Mouse (Mus musculus): ENCODE data around the gene Ifngr1. TPM values are rescaled to one million over a fixed set of nuclear protein-coding genes. Genes with fewer than 3 reads are reported as not detected.
A peak's percentile ranks its signal among the peaks of the same experiment; 100 is the strongest.

Gene Ifngr1
- total and polyA plus RNA-seq, 3 experiments, result 17.3 to 36.0 (median 26.7) TPM

DNA sequence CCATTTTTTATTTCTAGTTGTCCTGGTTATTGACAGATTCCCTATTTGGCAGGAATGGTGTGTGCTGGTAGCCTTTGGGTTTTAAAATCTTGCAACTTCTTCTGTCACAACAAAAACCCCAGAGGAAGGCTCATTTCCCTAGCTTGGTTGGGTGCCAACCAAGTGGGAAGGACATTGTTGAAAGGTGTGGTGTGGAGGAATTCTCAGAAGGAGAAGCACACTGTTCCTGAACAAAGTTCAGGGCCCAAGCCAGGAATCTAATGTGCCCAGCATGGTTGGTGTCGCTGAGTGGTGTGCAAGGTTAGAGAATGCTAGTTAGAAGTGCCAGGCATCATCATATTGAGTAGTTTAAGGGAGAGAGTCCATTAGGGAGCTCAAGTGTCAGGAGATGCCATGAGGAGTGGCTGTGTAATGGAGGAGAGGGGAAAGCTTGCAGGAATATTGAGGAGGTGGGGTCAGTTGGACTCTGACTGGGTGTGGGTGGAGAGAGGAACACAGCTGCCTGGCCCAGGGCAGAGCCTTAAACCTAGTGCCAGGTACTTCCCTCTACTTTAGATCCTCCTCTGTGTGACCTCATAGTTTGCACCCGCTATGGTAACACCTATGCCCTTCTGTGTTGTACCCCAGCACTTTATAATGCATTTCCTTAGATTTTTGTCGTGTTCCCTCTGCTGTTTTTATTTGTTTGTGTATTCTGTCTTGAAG lies 2.6 kb downstream of the Ifngr1 start:
- peaks cover 7 to 59% of the 10 kb centered on the region in 2 experiments for H3K4me1 ChIP-seq (ENCODE audit: control insufficient read depth in 1 of 2, insufficient read depth in 2 of 2)
- H3K9ac ChIP-seq (ENCODE audit: insufficient read depth, low read depth), result no peak overlapping the region
- DNase-seq (ENCODE audit: extremely low read depth), result no peak
- dilution Hi-C loops (cut with MboI; ENCODE audit: extremely low pct_ligation_motif_present, extremely low pct_unique_long_range_greater_than_20kb, low sequenced_read_pairs), result no loop called here
- peak overlapping the region in 1 of 3 experiments; percentile 15 for H3K4me3 ChIP-seq (replicated peaks in 1 of 3; ENCODE audit: low read depth in 2 of 3, low read length in 2 of 3, poor library complexity in 1 of 3)
- TF ChIP-seq E2F4 (IDR thresholded peaks at IDR 0.05; ENCODE audit: insufficient replicate concordance, low read depth, low read length) (no peak), JUN (IDR thresholded peaks at IDR 0.05; ENCODE audit: insufficient read depth, low read depth, low read length) (no peak), POLR2AphosphoS2 (IDR thresholded peaks at IDR 0.05; ENCODE audit: low read depth, low read length) (no peak), MAZ (IDR thresholded peaks at IDR 0.05; ENCODE audit: low read depth, low read length) (no peak), NELFE (IDR thresholded peaks at IDR 0.05; ENCODE audit: low read depth, low read length) (no peak), SMC3 (IDR thresholded peaks at IDR 0.05; ENCODE audit: low read depth, low read length) (no peak), GABPA (IDR thresholded peaks at IDR 0.05; ENCODE audit: insufficient replicate concordance, low read depth, low read length) (no peak), POLR2A (IDR thresholded peaks at IDR 0.05; ENCODE audit: low read depth, low read length) (no peak), USF1 (IDR thresholded peaks at IDR 0.05; ENCODE audit: low read depth, low read length) (no peak), CHD1 (IDR thresholded peaks at IDR 0.05; ENCODE audit: low read depth, low read length) (no peak), ELF1 (IDR thresholded peaks at IDR 0.05; ENCODE audit: low read depth, low read length) (no peak)
- in situ Hi-C loops (cut with MboI; ENCODE audit: low pct_ligation_motif_present, low pct_unique_long_range_greater_than_20kb, low sequenced_read_pairs), result loop anchor here (10.0 kb wide), 1 partner anchor 60 kb away; no protein-coding TSS in a partner anchor
- no peaks in the 10 kb centered on the region for H3K9me3 ChIP-seq (replicated peaks; ENCODE audit: low read length)
- no peaks in the 10 kb centered on the region for H3K27me3 ChIP-seq (replicated peaks)
- H3K79me2 ChIP-seq (replicated peaks; ENCODE audit: control insufficient read depth, extremely low read depth, insufficient read depth, poor library complexity, severe bottlenecking), result peaks cover 6% of the 10 kb centered on the region
- peaks cover 13 to 40% of the 10 kb centered on the region in 2 experiments for H3K36me3 ChIP-seq (replicated peaks in 1 of 2; ENCODE audit: control insufficient read depth in 1 of 2, insufficient read depth in 1 of 2, low read length in 1 of 2)
- no peak overlapping the region for H3K4me2 ChIP-seq (ENCODE audit: insufficient read depth, low read depth, poor library complexity, severe bottlenecking)
- no peak overlapping the region for H3K27ac ChIP-seq (ENCODE audit: insufficient read depth, low read depth)

DNA sequence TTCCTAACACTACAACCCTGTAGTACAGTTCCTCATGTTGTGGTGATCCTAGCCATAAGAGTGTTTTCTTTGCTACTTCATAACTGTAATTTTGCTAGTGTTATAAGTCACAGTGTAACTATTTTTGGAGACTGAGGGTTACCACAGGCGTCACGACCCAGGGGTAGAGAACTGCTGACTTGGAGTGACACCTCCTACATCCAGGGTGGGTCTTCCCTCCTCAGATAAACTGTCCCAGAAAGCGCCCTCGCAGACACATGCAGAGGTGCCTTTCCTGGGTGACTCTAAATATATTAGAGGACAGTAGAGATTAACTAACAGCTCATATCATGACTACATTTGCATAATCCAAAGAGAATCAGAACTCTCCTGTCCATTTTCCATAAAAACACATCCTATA lies 5.1 kb downstream of the Ifngr1 start:
- Histone ChIP-seq H3K9ac (ENCODE audit: insufficient read depth, low read depth) (no peak overlapping the region), H3K27ac (ENCODE audit: insufficient read depth, low read depth) (no peak overlapping the region), H3K9me3 (replicated peaks; ENCODE audit: low read length) (peaks cover 9% of the 10 kb centered on the region), H3K36me3 (replicated peaks in 1 of 2; ENCODE audit: control insufficient read depth in 1 of 2, insufficient read depth in 1 of 2, low read length in 1 of 2) (peaks cover 25 to 62% of the 10 kb centered on the region in 2 experiments), H3K4me2 (ENCODE audit: insufficient read depth, low read depth, poor library complexity, severe bottlenecking) (no peak overlapping the region), H3K4me1 (ENCODE audit: control insufficient read depth in 1 of 2, insufficient read depth in 2 of 2) (peaks cover 5 to 49% of the 10 kb centered on the region in 2 experiments; a peak in 3 of 4 replicates), H3K4me3 (replicated peaks in 1 of 3; ENCODE audit: low read depth in 2 of 3, low read length in 2 of 3, poor library complexity in 1 of 3) (no peak overlapping the region), H3K79me2 (replicated peaks; ENCODE audit: control insufficient read depth, extremely low read depth, insufficient read depth, poor library complexity, severe bottlenecking) (peaks cover 8% of the 10 kb centered on the region), H3K27me3 (replicated peaks) (no peaks in the 10 kb centered on the region)
- no peak for TF ChIP-seq GABPA (IDR thresholded peaks at IDR 0.05; ENCODE audit: insufficient replicate concordance, low read depth, low read length)
- TF ChIP-seq USF1 (IDR thresholded peaks at IDR 0.05; ENCODE audit: low read depth, low read length), result no peak
- TF ChIP-seq TCF12 (IDR thresholded peaks at IDR 0.05; ENCODE audit: low read depth, low read length), result no peak
- TF ChIP-seq EP300 (IDR thresholded peaks at IDR 0.05; ENCODE audit: low read length), result no peak
- TF ChIP-seq RAD21 (IDR thresholded peaks at IDR 0.05; ENCODE audit: low read depth, low read length), result no peak
- TF ChIP-seq MAZ (IDR thresholded peaks at IDR 0.05; ENCODE audit: low read depth, low read length), result no peak
- in situ Hi-C loops (cut with MboI; ENCODE audit: low pct_ligation_motif_present, low pct_unique_long_range_greater_than_20kb, low sequenced_read_pairs) (loop anchor here (10.0 kb wide), 1 partner anchor 62 kb away; no protein-coding TSS in a partner anchor), dilution Hi-C loops (cut with MboI; ENCODE audit: extremely low pct_ligation_motif_present, extremely low pct_unique_long_range_greater_than_20kb, low sequenced_read_pairs) (no loop called here)
- DNase-seq (ENCODE audit: extremely low read depth), result peak; percentile 6

All from CH12.LX (cell line).